Mouse (Mus musculus): ENCODE results near the gene Gucd1. TPM values are rescaled to one million over a fixed set of nuclear protein-coding genes. Genes with fewer than 3 reads are reported as not detected.
"Not testable (repeated sequence)": the region's sequence is repeated elsewhere in the genome, so short reads cannot be mapped to it uniquely, and the experiment has no call there.

Gucd1 gene
- polyA plus RNA-seq, 1 experiment from 2014 or later = 25.0 TPM

DNA sequence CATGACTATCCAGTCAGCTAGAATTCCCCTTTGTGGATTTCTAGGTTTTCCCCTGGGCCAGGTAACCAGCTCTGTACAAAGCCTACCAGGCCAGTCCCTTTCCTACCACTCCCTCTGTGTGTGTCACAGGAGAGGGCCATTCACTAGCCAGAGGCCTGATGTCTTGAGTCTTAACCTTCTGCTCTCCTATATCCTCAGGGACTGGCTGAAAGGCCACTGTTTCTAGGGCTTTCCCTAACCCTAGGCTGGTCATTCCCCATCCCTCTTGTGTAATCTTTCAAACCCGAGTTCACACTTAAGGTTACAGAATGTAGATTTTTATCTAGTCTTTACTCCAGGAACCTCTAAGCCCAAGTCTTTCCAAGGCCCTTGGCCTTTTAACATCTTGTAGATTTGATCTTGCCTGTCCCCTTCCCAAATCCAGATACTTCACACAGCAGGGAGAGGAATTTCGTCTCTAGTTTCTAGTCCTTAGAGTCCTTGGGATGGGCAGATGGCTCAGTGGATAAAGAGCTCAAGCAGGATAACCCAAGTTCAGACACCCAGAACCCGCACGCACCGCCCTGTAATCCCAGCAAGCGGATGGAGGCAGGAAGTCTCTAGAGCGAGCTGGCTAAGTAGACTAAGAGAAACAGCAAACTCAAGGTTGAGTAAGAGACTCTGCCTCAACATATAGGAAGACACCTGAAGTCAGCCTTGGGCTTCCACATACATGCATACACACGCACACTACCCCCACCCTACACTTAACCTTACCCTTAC lies 4.3 kb downstream of the Gucd1 start:
- Histone ChIP-seq H3K9ac (no peak overlapping the region), H3K9me3 (no peaks in the 10 kb centered on the region), H3K4me1 (peaks cover 13% of the 10 kb centered on the region), H3K4me2 (replicated peaks) (no peak overlapping the region), H3K27me3 (replicated peaks) (no peaks in the 10 kb centered on the region), H3K36me3 (peaks cover 39% of the 10 kb centered on the region), H3K27ac (no peak overlapping the region), H3K4me3 (no peak overlapping the region)
- 92% methylated on average over 8 of the region's 8 CpGs for WGBS
- no peak for ATAC-seq (ENCODE audit: low FRiP score, low read depth)

DNA sequence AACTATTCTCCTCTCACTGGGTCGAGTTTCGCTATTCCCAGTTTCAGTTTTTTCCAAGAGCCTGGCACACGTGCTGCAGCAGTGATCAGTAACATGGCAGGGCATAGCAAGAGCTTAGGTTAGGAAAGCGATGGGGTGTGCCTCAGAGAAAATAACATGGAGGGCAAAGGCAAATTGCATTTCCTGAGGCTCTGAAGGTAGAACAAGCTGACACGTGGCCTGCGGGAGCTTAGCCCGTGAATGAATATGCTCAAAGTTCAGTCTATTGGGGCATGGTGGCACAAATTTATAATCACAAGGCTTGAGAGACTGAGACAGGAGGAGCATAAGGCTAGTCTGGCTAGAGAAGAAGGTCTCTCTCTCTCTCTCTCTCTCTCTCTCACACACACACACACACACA lies 5.0 kb downstream of the Gucd1 start:
- Histone ChIP-seq H3K4me1 (peaks cover 13% of the 10 kb centered on the region), H3K9me3 (no peaks in the 10 kb centered on the region), H3K4me2 (replicated peaks) (no peak overlapping the region), H3K4me3 (no peak overlapping the region), H3K27me3 (replicated peaks) (no peaks in the 10 kb centered on the region), H3K36me3 (peaks cover 46% of the 10 kb centered on the region), H3K9ac (no peak overlapping the region), H3K27ac (no peak overlapping the region)
- WGBS = 89% methylated on average over 7 of the region's 7 CpGs
- ATAC-seq (ENCODE audit: low FRiP score, low read depth) = no peak

GRCm38 (mm10) chr10:75511897-75512296 lies 5.9 kb downstream of the Gucd1 start:
- no peak for ATAC-seq (ENCODE audit: low FRiP score, low read depth)
- no peak overlapping the region for H3K9ac ChIP-seq
- H3K4me2 ChIP-seq (replicated peaks) = no peak overlapping the region
- H3K27ac ChIP-seq = no peak overlapping the region
- H3K27me3 ChIP-seq (replicated peaks) = no peaks in the 10 kb centered on the region
- peaks cover 13% of the 10 kb centered on the region for H3K4me1 ChIP-seq
- no peaks in the 10 kb centered on the region for H3K9me3 ChIP-seq
- H3K36me3 ChIP-seq = peaks cover 55% of the 10 kb centered on the region
- WGBS = 92% methylated on average over 7 of the region's 7 CpGs
- H3K4me3 ChIP-seq = no peak overlapping the region

GRCm38 (mm10) chr10:75511060-75511459 lies 6.7 kb downstream of the Gucd1 start:
- Histone ChIP-seq H3K27me3 (replicated peaks) (no peaks in the 10 kb centered on the region), H3K4me3 (no peak overlapping the region), H3K27ac (no peak overlapping the region), H3K36me3 (peaks cover 57% of the 10 kb centered on the region), H3K4me1 (peaks cover 6% of the 10 kb centered on the region), H3K9ac (no peak overlapping the region), H3K9me3 (no peaks in the 10 kb centered on the region), H3K4me2 (replicated peaks) (no peak overlapping the region)
- WGBS = 92% methylated on average over 9 of the region's 9 CpGs
- ATAC-seq (ENCODE audit: low FRiP score, low read depth) = no peak

DNA sequence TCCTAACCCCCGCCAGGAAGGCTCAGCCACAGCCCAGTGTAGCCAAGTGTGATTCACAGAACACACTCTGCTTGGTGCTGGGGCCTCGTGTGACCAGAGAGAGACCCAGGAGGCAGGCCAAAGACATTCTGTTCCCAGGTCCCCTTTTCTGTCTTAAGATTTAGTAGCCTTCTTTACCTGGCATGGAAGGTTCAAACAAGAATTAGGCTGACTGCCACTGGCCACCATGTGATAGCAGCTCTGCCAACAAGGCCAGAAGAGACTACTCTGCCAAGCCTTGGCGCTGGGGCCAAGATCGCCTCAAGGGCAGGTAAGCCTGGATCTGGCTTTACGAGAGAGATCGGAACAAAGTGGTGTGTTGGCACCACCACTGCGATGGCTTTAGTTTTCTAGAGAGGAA lies 7.3 kb downstream of the Gucd1 start:
- Histone ChIP-seq H3K4me2 (replicated peaks) (no peak overlapping the region), H3K27me3 (replicated peaks) (no peaks in the 10 kb centered on the region), H3K27ac (no peak overlapping the region), H3K4me3 (no peak overlapping the region), H3K9me3 (no peaks in the 10 kb centered on the region), H3K4me1 (no peaks in the 10 kb centered on the region), H3K36me3 (peaks cover 57% of the 10 kb centered on the region), H3K9ac (no peak overlapping the region)
- 95% methylated on average over 7 of the region's 7 CpGs for WGBS
- ATAC-seq (ENCODE audit: low FRiP score, low read depth) = no peak

DNA sequence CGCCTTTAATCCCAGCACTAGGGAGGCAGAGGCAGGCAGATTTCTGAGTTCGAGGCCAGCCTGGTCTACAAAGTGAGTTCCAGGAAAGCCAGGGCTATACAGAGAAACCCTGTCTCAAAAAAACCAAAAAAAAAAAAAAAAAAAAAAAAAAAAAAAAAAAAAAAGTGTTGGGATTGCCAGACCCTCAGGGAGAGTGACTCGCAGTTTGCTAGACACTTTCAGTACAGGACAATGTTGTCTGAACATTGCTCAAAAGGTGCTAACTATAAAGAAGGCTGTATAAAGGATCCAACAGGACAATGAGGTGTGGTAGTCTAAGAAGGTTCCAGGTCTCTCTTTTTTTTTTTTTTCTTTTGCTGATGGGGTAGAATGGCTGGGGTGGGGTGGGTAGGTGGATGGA lies 11.8 kb downstream of the Gucd1 start:
- not testable (repeated sequence) for H3K27ac ChIP-seq; H3K4me1 ChIP-seq; H3K9me3 ChIP-seq; H3K4me2 ChIP-seq (replicated peaks); H3K4me3 ChIP-seq; ATAC-seq (ENCODE audit: low FRiP score, low read depth); H3K9ac ChIP-seq; H3K27me3 ChIP-seq (replicated peaks)
- H3K36me3 ChIP-seq = peaks cover 42% of the 10 kb centered on the region
- 95% methylated on average over 3 of the region's 3 CpGs for WGBS

GRCm38 (mm10) chr10:75505130-75505495 lies 12.7 kb downstream of the Gucd1 start:
- H3K4me1 ChIP-seq = no peaks in the 10 kb centered on the region
- H3K4me2 ChIP-seq (replicated peaks) = no peak overlapping the region
- H3K27ac ChIP-seq = no peak overlapping the region
- H3K36me3 ChIP-seq = peaks cover 34% of the 10 kb centered on the region
- no peaks in the 10 kb centered on the region for H3K9me3 ChIP-seq
- WGBS = 61% methylated on average over 3 of the region's 3 CpGs
- no peak overlapping the region for H3K9ac ChIP-seq
- H3K27me3 ChIP-seq (replicated peaks) = no peaks in the 10 kb centered on the region
- ATAC-seq (ENCODE audit: low FRiP score, low read depth) = no peak
- no peak overlapping the region for H3K4me3 ChIP-seq

DNA sequence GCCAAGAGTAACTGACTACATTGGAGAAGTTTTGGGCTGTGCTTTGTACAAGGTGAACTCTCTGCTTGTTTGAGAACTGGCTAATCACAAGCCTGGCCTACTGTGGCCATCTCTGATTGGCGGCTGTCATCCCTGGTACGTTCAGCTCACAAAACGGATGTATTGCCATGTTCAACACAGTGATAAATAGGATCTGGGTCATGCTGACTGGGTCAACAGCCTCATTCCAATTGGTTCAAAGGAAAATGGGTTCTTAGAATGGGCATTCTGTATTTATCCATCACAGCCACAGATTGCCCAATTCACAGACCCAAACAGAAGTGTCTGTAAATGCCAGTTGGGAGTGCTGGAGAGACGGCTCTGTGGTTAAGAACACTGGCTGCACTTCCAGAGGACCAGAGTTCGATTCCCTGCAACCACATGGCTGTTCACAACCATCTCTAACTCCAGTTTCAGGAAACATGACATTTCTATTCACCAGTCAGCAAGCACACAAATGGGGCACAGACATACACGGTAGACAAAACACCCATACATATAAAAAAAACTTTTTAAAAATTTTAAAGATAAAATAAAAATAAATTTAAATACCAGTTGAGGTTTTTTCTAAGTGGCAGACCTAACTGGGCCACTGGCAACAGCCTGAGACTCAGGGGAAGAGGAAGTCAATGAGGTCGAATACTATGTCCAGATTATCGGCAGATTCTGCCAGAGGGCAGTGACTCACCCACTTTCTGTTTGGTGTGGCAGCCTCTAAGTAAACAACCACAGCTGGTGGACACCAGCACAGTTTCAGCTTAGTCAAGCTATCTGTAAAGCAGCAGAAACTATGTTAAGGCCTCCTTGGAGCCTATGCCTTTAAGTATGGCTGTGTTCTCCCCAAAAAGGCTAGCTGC lies 13.3 kb downstream of the Gucd1 start:
- Histone ChIP-seq H3K27me3 (replicated peaks) (no peaks in the 10 kb centered on the region), H3K27ac (no peak overlapping the region), H3K4me1 (no peaks in the 10 kb centered on the region), H3K9ac (no peak overlapping the region), H3K4me3 (no peak overlapping the region), H3K9me3 (no peaks in the 10 kb centered on the region), H3K4me2 (replicated peaks) (no peak overlapping the region), H3K36me3 (peaks cover 27% of the 10 kb centered on the region)
- WGBS = 90% methylated on average over 8 of the region's 8 CpGs
- no peak for ATAC-seq (ENCODE audit: low FRiP score, low read depth)

DNA sequence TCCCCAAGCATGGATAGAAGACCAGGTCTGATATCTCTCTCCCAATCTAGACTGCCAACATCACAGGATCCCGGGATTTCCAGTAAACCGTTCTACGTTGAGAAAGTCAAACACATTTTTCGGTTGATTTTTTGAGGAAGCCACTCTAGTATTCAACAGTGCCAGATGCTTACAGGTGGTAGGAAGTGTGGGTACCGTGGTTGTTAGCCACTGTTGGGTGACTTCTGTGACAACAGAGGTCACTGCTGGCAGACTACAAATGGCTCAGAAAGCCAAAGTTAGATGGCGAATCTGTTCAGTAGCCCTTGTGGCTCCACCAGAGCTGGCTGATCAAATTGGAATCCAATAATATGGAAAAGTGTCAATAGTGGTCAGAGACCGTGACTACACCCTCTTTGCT lies 14.1 kb downstream of the Gucd1 start:
- ATAC-seq (ENCODE audit: low FRiP score, low read depth) = no peak
- Histone ChIP-seq H3K4me2 (replicated peaks) (no peak overlapping the region), H3K36me3 (peaks cover 20% of the 10 kb centered on the region), H3K4me1 (no peaks in the 10 kb centered on the region), H3K9me3 (no peaks in the 10 kb centered on the region), H3K27me3 (replicated peaks) (no peaks in the 10 kb centered on the region), H3K9ac (no peak overlapping the region), H3K4me3 (no peak overlapping the region), H3K27ac (no peak overlapping the region)
- WGBS = 95% methylated on average over 7 of the region's 7 CpGs

- H3K9me3 ChIP-seq = no peaks in the 10 kb centered on the region
- H3K4me3 ChIP-seq = no peak overlapping the region
- no peaks in the 10 kb centered on the region for H3K4me1 ChIP-seq
- no peaks in the 10 kb centered on the region for H3K27me3 ChIP-seq (replicated peaks)
- H3K9ac ChIP-seq = no peak overlapping the region
- whole genome bisulfite sequencing = 100% methylated on average over 1 of the region's 1 CpGs
- H3K36me3 ChIP-seq = no peaks in the 10 kb centered on the region
- H3K4me2 ChIP-seq (replicated peaks) = no peak overlapping the region
- H3K27ac ChIP-seq = no peak overlapping the region
- ATAC-seq (ENCODE audit: low FRiP score, low read depth) = no peak
Measured at GRCm38 (mm10) chr10:75501641-75502040, 16.1 kb downstream of the Gucd1 start.

DNA sequence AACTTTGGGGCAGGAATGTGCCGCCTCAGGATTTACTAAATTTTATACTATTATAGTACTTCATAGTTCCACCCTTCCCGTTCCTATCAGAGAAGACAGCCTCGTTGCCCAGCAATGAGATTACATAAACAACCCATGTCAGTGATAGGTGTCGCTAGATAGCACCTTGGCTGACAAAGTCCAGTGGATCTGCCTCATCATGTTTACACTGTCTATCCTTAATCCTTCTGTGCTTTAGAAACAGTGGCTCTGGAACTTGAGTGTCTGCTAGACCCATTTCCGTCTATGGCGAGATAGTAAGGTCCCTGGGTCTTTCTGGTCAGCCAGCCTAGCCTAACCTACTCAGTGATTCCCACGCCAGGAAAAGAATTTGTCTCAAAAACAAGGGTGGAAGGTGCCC lies 17.4 kb downstream of the Gucd1 start:
- Histone ChIP-seq H3K9me3 (no peaks in the 10 kb centered on the region), H3K4me1 (no peaks in the 10 kb centered on the region), H3K9ac (no peak overlapping the region), H3K4me3 (no peak overlapping the region), H3K27ac (no peak overlapping the region), H3K36me3 (no peaks in the 10 kb centered on the region), H3K27me3 (replicated peaks) (no peaks in the 10 kb centered on the region), H3K4me2 (replicated peaks) (no peak overlapping the region)
- ATAC-seq (ENCODE audit: low FRiP score, low read depth) = no peak
- 78% methylated on average over 7 of the region's 7 CpGs for WGBS

- Histone ChIP-seq H3K9ac (no peak overlapping the region), H3K9me3 (no peaks in the 10 kb centered on the region), H3K27me3 (replicated peaks) (no peaks in the 10 kb centered on the region), H3K4me1 (no peaks in the 10 kb centered on the region), H3K27ac (no peak overlapping the region), H3K4me2 (replicated peaks) (no peak overlapping the region), H3K36me3 (no peaks in the 10 kb centered on the region), H3K4me3 (no peak overlapping the region)
- no peak for ATAC-seq (ENCODE audit: low FRiP score, low read depth)
- WGBS = 52% methylated on average over 3 of the region's 3 CpGs
Measured at GRCm38 (mm10) chr10:75499791-75500190, 18.0 kb downstream of the Gucd1 start.

Data from neural tube, embryonic 12.5 days (tissue).